Mouse (Mus musculus) urinary bladder, adult 2 months (tissue): Measurements from ENCODE around the gene Crygb. TPM values are rescaled to one million over a fixed set of nuclear protein-coding genes. Genes with fewer than 3 reads are reported as not detected.

Source experiments
- DNase-seq: peaks from one replicate; pipeline ENCODE4 v3.0.0; 2022; ENCODE audit warnings: low spot score
- polyA plus RNA-seq: library from polyadenylated mRNA; depleted of rRNA; stranded (reverse); fragments of >200 nt; gene quantifications from 2 replicates; pipeline ENCODE4 v1.2.3, GENCODE M21; 2012; rRNA removed

Gene Crygb
- not detected in 2 replicates for polyA plus RNA-seq

DNA sequence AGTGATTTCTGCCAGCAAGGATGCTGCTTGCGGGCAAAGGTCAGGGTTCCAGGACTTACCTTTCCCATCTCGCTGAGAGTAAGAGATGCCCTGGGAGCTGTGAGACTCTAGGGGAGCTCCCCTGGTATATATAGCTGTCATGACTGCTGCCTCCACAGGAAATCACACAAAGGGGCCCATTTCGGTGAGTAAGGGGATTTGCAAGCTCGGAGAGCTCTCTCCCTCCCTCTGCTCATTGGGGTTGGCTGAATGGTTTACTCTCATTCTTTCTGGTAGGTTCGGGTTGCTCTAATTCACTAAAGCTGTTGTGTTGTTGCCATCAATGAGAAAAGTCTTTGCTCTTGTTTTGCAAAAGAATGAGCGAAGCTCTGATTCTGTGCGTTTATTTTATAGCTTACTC lies at the start of gene Crygb:
Crygb (minus strand) TSS at position 101 of the 400 bp plus-strand sequence.
- no peak for DNase-seq

DNA sequence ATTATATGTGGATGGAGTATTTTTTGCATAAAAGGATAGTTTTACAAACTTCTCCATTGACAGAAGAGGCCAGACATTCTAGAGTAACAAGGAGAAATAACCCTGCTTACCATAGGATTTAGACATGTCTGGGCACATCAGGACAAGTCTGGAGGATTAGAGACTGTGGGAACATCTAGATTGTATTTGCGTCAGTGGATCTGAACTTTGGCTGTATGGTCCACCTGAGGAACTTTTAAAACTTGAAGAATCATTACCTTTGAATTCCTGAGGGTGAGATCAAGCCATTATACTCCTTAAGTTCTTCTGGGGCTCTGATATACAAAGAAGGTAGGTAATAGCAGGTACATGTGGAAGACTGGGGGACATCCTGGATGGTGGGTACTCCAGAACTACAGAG lies 49.6 kb upstream of the Crygb start:
- DNase-seq = no peak

DNA sequence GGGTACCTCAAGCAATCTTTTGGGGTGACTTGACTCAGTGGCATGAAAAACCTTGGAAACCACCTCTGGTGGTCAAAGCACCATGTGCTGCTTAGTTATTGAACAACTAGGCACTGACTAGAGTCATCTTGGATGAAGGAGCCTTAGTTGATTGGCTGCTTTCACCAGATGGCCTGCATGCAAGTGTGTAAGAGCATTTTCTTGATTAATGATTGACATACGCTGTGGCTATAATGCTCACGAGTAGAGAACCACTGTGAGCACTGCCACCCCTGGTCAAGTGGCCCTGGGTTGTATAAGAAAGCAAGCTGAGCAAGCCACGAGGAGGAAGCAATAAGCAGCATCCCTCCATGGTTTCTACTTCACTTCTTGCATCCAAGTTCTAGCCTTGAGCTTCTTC lies 48.1 kb upstream of the Crygb start:
- DNase-seq = no peak

DNA sequence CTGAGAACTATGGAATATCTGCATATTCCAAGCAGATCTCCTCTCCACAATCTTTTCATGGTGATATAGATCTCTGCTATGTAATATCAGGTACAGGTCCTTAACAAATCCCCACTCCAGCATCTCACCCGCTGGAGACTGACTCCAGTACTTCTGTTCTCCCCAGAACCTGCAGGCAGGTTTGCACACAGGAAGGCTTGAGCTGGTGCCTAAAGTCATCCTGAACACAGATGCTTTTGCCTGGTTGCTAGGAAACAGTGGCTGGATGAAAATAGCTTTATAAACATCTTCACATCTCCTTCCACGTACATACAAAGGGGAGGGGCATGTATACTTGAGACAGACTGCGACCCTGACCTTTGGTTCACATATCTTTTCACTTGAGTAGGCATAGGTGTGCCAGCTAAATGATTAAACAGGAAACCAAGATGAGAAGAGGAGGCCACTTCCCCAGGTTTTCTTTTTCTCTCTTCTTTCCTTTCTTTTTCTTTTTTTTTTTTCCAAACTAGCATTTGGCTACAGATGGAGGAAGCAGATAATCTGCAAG lies 47.6 kb upstream of the Crygb start:
- no peak for DNase-seq

DNA sequence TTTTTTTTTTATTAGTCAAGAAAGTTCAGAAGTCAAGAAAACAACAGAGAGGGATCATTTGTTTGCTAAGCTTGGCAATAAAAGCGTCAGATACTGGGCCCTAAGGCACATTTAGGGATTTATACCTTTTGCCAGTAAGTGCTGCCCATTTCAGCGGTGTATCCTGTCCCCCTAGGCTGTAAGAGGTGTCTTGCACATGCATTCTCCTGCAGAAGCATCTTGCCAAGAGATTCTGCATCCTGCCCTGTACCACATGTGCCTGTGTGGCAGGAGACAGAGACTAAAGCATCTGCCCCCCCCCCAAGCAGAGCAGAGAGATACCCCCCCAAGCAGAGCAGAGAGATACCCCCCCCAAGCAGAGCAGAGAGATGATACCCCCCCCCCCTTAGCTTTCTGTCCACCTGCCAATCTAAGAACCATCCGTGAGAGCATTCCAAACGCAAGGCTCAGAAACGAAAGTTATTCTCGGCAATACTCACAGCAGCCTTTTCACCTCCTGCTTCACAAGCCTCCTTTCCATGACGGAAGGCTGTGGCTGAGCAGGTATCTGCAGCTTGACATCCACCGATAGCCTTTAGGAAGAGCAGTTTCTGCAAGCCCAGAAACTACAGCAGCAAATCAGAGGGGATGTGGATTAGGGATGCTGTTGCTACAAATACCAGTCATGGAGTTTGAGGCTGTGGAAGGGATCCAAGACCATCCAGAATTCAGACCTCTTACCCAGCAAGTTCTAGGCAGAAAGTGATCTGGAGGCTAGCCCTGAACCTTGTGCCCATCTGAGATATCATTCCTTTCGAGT lies 40.7 kb upstream of the Crygb start, which contains the start of gene D630023F18Rik:
D630023F18Rik (minus strand) TSS at position 641 of the 799 bp plus-strand sequence.
- no peak for DNase-seq

DNA sequence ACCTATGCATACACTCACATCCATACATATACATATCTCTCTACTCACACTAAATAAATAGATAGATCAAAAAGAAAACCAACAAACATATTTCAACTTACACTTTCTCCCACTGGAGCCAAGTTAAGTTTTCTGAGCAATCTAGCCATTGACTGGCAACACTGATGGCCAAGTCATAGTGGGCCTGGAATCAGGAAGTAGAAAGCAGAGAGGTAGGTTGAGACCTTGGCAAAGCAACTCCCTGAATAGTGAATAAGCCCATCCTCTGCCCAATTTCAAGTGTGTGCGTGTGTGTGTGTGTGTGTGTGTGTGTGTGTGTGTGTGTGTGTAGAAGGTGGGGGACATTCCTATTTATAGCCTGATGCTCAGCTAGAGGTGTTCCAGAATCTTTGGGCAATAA lies 37.4 kb upstream of the Crygb start, which contains the start of gene Gm28845:
Gm28845 (minus strand) TSS at position 121 of the 400 bp plus-strand sequence.
- DNase-seq = no peak

DNA sequence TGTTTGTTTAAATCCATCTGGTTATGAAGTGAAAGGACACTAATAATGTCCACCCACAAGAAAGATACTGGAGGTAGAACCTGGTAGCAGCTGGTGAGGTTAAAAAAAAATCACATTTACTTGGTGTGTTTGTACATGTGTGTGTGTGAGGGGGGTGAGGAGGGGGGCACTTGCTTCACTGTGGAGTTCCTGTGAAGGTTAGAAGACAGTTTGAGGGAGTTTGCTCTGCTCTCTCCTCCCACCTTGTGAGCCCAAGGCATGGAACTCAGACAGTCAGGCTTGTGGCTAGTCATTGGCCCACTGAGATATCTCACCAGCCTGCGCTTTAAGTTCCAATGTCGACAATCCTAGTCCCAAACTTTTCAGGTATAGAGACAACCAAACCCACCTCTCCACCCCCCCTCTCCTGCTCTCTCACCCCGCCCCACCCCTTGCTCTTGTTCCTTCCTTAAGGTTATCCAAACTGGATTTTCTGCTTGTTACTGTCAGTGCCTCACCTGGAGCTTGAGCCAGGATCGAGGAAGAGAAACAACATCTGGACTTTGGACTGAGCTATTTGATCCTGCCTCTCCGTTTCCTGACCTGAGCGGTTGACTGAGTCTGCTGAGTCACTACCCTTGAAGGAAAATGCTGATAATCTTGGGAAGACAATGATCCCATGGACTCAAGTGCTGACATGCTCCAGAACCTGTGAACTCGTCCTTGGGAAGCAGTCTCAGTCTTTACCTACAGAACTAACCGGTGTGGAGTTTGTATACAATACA lies 36.2 kb upstream of the Crygb start:
- no peak for DNase-seq

DNA sequence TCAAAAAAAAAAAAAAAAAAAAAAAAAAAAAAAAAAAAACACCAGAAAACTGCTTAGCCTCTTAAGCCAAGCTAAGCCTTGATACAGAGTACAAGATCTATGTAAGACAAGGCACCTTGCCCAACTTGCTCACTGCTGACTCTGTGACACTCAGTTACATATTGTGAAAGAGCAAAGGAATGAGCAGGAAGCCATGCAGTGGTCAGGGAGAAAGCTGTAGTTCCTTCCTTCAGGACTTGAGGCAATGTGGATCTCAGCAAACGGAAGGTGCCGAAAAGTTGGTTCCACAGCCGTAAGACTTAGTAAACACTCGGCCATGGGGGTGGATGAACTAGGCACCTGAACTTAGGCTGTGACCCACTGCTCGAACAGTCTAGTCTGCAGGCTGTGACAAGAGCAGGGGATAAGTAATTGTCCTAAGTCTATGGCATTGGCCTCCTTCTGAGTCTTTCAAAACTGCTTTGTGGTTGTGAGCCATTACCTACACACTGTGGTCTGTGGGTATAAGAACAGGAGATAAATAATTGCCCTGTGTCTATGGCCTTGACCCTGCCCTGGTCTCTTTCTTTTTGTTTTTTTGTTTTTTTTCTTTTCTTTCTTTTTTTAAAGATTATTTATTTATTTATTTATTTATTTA lies 31.6 kb upstream of the Crygb start:
- DNase-seq = no peak

DNA sequence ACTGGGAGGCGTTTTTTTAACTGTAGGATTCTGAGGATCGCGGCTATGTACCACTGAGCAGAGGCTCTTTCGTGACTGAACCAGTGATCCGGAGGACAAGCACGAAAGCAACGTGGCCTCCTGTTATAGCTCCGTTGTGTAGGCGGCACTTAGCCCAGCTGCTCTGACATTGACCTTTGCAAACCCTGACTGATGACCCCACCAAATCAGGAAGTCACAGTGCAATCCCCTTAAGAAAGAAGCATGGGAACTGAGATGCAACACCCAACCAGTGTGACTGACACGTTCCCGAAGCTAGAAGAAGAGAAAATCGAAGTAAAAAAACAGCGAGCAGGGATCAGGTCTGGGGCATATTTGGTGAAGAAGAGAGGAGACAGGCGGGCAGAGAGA lies 30.7 kb upstream of the Crygb start:
- DNase-seq = no peak

DNA sequence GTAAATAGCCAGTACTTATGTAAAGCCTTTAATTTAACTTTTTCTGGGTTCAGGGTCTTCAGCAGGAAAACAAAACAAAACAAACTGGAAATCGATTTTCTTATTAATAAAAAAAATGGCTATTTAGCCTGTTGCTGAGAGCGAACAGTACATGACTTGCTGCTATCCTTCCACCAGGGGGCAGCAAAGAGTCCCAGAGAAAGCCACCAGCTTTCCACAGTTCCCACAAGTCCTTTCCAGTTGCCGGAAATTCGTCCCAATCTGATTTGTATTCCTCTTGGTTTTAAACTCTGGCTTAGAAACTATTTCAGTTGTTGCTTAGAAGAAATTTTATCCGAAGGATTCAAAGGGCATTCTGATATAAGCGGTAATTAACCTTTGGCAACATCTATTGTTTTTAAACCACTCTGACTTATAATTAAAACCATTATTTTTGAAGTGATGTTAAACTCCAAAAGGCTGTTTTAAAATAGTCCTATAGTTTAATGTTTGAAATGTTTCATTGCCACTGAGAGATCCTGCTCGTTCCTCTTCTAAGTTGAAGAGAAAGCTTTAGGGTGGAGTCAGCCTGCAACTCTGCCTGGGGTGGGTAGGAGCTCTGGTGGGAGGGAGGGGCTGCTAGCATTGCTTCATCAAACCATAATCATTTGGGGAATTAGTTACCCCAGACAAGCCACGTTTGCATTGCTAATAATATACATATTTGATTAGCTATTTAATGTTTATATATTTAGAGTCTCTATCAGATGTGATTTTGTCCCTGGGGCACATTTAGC lies 30.1 kb upstream of the Crygb start:
- no peak for DNase-seq

DNA sequence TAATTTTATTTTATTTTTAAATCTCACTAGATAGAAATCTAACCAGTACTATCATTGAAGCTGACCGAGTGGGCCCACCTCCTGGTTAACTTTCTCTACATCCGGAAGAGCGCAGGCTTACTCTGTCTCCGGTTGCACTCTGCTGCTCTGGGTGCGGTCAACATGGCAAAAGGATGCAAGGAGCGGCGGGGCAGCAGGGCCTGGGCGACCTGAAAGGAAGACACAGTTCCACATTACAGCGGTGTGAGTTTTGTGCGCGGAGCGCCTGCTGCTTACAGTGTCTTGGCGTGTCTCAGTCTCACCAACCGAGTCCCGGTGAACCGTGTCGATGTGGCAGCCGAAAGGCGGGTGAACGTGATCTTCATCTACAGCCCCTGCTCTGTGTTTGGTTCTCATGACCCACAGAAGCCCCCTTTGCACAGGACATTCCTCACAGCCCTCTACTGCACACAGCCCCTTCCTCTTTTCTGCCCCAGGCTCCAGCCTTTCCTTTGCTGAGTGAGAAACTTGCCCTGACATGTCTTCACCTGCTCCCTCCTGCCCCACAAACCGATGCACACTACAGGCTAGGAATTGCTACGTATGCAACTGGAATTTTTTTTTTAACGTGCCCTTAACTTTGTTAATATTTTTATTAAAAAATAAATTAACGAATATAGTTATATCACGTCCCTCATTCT lies 27.8 kb upstream of the Crygb start:
- no peak for DNase-seq

DNA sequence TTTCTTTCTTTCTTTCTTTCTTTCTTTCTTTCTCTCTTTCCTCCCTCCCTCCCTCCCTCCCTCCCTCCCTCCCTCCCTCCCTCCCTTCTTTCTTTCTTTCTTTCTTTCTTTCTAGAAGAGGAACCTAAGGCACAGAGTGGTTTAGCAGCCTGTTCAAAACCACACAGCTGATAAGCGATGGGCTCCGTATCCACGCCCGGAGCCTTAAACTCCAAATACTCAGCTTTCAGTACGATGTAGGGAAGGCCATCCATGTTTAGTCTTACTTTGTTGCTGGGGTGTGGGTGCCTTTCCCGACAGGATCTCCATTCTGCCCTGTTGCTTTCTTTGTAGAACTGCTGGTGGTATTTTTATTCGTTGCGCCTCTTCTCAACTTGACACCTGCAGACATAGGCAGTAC lies 27.1 kb upstream of the Crygb start:
- DNase-seq = no peak

DNA sequence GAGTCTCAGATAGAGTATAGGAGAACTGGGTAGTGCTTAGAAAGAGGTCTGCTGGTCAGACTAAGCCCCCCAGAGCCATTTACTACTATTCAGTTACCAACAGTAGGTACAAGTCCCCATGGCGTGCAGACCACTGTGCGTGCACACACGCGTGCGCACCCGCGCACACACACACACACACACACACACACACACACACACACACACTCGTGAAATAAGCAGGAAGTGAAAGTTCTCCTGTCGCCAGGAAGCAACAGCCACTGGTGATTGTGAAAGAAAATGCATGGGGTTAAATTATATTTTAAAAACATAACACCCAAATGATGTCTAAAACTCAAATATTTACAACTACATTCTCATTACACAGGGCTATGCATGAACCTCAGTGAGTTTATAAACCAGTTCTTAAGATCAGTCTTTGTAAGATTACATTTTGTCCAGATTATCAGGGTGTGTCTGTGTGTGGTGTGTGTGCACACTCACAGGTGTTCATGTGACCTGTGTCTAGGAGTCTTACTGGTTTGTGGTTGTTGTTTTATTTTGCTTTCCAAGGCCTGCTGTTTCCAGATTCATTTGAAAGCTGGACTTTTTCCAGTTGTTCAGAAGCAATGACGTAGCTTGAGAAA lies 25.7 kb upstream of the Crygb start:
- DNase-seq = no peak

DNA sequence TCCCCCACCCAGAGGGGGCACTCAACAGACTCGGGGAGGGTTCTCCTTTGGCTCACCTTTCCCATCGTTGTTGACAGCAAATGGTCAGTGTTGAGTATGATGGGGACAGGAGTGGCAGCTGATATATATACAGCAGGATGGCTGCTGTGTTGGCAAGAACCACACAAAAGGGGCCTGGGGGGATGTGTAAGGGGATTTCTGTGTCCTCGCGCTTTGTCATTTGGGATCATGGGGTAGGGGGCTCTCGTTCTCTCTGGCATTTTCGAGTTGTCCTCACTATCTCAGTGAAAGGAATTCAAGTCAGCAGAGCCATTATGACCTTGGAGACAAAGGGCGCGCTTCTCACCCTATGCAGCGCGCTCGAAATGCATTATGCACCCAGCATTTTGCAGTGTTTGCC lies 21.2 kb upstream of the Crygb start, which contains the start of gene Cryga:
Cryga (minus strand) TSS at position 101 of the 400 bp plus-strand sequence.
- DNase-seq = no peak

DNA sequence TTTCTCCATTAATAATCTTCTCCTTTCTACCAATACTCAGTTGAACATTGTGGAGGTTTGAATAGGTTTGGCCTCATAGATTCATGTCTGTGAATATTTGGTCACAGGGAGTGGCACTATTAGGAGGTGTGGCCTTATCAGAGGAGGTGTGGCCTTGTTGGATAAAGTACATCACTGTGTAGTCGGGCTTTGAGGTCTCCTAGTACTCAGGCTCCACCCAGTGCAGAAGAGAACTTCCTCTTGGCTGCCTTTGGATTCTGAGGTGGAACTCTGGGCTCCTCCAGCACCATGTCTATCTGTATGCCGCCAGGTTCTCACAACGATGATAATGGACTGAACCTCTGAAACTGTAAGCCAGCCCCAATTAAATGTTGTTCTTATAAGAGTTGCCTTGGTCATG lies 14.9 kb upstream of the Crygb start:
- no peak for DNase-seq

DNA sequence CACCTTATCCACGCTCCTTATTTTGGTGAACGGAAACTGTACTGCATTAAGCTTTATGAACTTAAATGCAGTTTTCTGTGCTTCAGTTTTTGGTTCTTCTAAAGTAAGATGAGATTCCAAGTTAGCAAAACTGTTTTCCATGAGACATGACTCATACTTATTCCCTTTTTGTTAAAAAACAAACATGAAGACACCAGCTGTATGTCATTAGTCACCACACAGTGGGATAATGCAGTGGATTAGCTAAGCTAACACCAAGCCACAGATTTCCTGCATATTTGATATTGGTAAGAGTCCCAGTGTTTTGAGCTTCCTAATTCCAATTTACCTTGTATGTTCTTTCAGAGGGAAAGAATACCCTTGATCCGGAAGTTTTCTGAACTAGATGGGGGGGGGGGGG lies 9.5 kb upstream of the Crygb start:
- no peak for DNase-seq

DNA sequence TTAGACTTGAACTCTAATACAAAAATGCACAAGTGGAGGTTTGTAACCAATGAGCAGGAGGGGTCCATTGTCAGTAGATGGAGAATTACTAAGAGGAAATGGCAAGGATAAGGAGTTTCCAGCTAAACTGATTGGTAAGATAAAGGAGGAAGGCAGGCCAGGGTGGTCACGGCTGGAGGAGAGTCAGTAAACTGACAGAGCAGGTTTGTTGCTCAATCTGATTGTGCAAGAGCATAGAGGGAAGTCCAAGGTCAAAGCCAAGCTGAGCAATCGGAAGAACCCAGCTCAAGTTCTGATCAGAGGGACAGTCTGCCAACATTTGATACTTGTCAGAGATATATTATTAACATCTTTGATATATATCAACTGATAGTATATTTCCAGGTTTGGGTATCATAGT lies 8.3 kb upstream of the Crygb start:
- no peak for DNase-seq

DNA sequence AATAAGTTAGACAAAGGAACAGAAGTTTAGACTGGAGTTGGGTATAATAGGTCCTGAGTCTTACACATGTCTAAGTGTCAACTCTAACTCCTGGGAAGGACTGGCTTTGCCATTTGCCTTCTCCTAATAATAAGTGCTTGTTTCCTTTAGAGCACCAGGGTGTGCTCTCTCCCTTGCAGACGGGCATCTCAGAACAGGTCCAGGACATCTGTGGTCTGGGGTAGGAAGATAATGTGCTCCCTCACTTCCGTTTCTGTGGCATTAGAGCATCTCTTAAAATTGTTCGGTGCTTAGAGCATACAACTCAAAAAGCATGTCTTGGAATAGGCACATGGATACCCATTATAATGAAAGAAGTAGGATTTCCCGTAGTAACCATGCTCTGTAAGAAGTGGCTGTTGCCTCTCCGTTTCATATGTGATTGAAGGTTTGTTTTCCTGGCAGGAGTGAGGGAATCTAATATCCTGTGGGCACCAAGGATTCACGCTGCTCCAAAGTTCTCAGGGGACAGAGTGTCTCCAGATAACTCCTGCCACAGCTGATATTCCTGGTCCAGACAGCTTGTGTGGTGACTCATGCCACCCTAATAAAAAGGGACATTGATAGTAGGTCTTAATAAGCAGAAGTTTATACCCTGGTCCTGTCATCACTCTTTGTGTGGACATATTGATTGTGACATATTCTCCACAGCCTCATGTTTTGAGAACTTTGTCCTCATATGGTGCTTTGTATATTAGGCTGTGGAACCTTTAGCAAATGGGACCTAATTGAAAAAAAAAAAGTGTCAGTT lies 6.7 kb upstream of the Crygb start:
- DNase-seq = no peak

DNA sequence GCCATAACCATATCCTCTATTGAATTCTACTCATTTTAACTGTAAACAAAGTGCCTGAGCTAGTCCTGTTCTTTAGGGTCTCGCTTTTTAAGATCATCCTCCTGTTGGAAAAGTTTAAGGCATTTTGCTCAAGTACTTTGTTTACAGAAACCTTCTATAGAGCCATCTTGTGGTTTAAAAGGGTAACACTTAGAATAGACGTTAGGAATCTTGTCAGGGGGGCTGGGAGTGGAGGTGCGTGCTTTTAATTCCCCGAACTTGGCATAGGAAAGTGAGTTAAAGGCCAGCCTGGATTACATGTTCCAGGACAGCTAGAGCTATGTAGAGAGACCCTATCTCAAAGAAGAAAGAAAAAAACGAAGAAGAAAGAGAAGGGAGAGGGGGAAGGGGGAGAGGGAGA lies 6.5 kb downstream of the Crygb start:
- DNase-seq = no peak

DNA sequence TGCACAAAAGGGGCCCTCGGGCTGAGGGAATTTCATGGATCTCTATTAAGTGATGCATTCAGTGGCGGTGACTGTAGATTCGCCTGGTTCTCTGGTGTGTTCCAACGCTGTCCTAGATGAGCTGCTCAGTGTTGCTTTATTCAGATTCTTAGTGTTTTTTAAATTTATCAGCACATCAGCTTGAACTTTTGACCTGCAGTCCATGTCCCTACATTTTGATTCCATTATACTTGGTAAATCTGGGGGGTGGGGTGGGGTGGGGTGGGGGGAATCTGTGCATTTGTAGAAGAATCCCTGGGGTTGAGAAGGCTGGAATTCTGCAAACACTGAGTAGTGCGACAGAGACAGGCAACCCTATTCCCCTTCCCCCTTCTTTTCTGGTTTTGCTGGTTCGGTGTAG lies 8.5 kb downstream of the Crygb start, which contains the start of gene Crygc:
Crygc (minus strand) TSS at position 101 of the 400 bp plus-strand sequence.
- no peak for DNase-seq
